Mouse (Mus musculus) heart, embryonic 11.5 days (tissue): ENCODE results near the gene Cmtr1. TPM values are rescaled to one million over a fixed set of nuclear protein-coding genes. Genes with fewer than 3 reads are reported as not detected.

Experiments used
- ATAC-seq: fragments of 200-750 bp; cut with Nextera tagmentation; replicated peaks from 2 replicates; pipeline ENCODE4 v1.8.0; 2017; ENCODE audit warnings: moderate library complexity; ENCODE audit not compliant: insufficient number of reproducible peaks, low FRiP score, low TSS enrichment
- H3K27ac ChIP-seq: fragments of 300-500 bp; sonication (generic); 2 replicates; pipeline ENCODE4 v1.5.1; 2014; ENCODE audit warnings: mild to moderate bottlenecking, low read depth, low read length
- H3K27me3 ChIP-seq: fragments of 300-500 bp; sonication (generic); 2 replicates; pipeline ENCODE4 v1.6.1; 2014; ENCODE audit warnings: mild to moderate bottlenecking, low read length, mixed read lengths; ENCODE audit not compliant: control insufficient read depth, insufficient read depth
- H3K36me3 ChIP-seq: fragments of 300-500 bp; sonication (generic); 2 replicates; pipeline ENCODE4 v1.6.1; 2014; ENCODE audit warnings: mild to moderate bottlenecking, low read length, moderate library complexity, mixed read lengths; ENCODE audit not compliant: control insufficient read depth, insufficient read depth
- H3K4me1 ChIP-seq: fragments of 300-500 bp; sonication (generic); 2 replicates; pipeline ENCODE4 v1.6.1; 2014; ENCODE audit warnings: low read length; ENCODE audit not compliant: control insufficient read depth, insufficient read depth
- H3K4me2 ChIP-seq: fragments of 300-500 bp; sonication (generic); 2 replicates; pipeline ENCODE4 v1.6.1; 2014; ENCODE audit warnings: mild to moderate bottlenecking, moderate library complexity
- H3K4me3 ChIP-seq: fragments of 300-500 bp; sonication (generic); 2 replicates; pipeline ENCODE4 v1.5.1; 2014; ENCODE audit warnings: low read depth, low read length
- H3K9ac ChIP-seq: fragments of 300-500 bp; sonication (generic); 2 replicates; pipeline ENCODE4 v1.6.1; 2014; ENCODE audit warnings: mild to moderate bottlenecking, low read depth, low read length, moderate library complexity
- H3K9me3 ChIP-seq: fragments of 300-500 bp; sonication (generic); replicated peaks from 2 replicates; pipeline ENCODE4 v1.6.1; 2016; ENCODE audit warnings: low read length; ENCODE audit not compliant: control insufficient read depth
- WGBS: fragments of 180-500 bp; shearing (Covaris S2); extraction: QIAGEN DNeasy Blood & Tissue Kit; methylation state at CpG from one replicate; pipeline ENCODE4 v1.1.7; 2014; ENCODE audit not compliant: insufficient replicate concordance; 5-methylcytosine and 5-hydroxymethylcytosine counted together
- polyA plus RNA-seq: library from polyadenylated mRNA; unstranded; fragments of >200 nt; fragmentation: Nextera tagmentation; extraction: Ambion mirVana; gene quantifications from 2 replicates; pipeline ENCODE4 v1.2.1, GENCODE M21; 2014

The Cmtr1 gene
- polyA plus RNA-seq, 1 experiment from 2014 or later, result 99.9 TPM

DNA sequence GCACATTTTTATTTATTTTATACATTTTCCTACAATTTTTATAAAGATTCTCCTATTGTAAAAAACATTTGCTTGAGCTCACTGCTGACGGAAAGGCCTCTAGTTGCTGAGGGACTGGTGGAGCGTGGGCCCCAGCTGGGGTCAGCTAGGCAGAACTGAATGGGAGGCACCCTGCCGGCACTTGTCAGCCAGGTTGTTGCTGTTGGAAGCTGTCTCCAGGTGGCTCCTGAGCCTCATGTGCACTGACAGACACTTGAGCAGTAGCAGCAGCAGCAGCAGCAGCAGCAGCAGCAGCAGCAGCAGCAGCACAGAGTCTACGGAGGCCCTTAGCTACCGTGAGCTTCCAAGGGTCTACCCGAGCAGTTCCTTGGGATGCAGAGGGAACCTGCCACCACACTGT lies 27.0 kb downstream of the Cmtr1 start:
- peak overlapping the region; percentile 85 for H3K27ac ChIP-seq
- H3K9ac ChIP-seq, result peak overlapping the region; percentile 12; the same call in 1 of the 2 replicates
- H3K4me2 ChIP-seq, result peak overlapping the region; percentile 24; the same call in 1 of the 2 replicates
- 52% methylated on average over 6 of the region's 6 CpGs for whole genome bisulfite sequencing
- no peak overlapping the region for H3K4me3 ChIP-seq
- H3K9me3 ChIP-seq, result no peaks in the 10 kb centered on the region
- peaks cover 19% of the 10 kb centered on the region for H3K4me1 ChIP-seq
- no peaks in the 10 kb centered on the region for H3K27me3 ChIP-seq
- no peak for ATAC-seq
- peaks cover 33% of the 10 kb centered on the region for H3K36me3 ChIP-seq

DNA sequence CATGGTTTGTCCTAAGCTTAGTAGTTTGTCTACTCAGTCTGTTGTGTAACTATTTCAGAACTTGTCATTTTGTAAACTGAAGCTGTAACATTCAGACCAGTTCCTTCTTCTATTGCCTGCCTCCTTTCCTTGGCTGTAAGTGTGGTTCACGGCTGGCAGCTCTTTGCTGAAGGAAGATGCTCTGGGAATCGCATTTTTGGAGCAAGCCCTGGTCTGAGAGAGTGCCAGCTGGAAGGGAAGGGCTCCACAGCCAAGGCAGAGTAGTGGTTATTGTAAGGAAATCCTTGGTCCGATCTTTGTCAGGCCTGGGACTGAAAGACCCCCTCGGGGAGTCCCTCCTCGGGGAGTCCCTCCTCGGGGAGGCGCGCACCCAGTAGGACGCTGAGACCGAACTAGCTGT lies 28.2 kb downstream of the Cmtr1 start:
- Histone ChIP-seq H3K4me3 (no peak overlapping the region), H3K27me3 (no peaks in the 10 kb centered on the region), H3K4me1 (peaks cover 19% of the 10 kb centered on the region), H3K9me3 (no peaks in the 10 kb centered on the region), H3K27ac (peak overlapping the region; percentile 46; the same call in 1 of the 2 replicates), H3K9ac (0 out of 2 replicates have a peak overlapping the region, but pooled peaks have one; percentile 18), H3K36me3 (peaks cover 33% of the 10 kb centered on the region), H3K4me2 (no peak overlapping the region)
- WGBS, result 93% methylated on average over 10 of the region's 10 CpGs
- no peak for ATAC-seq

DNA sequence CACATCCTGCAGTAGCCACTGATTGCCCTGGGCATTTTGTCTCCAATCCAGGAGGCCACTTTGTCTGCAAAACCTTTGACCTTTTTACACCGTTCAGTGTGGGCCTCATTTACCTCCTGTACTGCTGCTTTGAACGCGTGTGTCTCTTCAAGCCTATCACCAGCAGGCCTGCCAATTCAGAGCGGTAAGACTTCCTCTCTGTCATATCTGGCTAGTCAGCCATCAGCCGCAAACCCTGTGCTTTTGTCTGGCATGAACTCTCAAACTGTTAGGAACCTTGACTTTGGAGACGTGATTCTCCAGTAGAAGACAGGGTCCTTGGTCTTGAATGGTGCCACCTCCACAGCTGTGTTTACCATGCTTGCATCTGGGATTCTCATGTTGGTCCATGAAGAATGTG lies 29.9 kb downstream of the Cmtr1 start:
- Histone ChIP-seq H3K27me3 (no peaks in the 10 kb centered on the region), H3K36me3 (peaks cover 46% of the 10 kb centered on the region), H3K27ac (no peak overlapping the region), H3K4me3 (no peak overlapping the region), H3K4me1 (peaks cover 17% of the 10 kb centered on the region), H3K4me2 (no peak overlapping the region), H3K9ac (no peak overlapping the region), H3K9me3 (no peaks in the 10 kb centered on the region)
- WGBS, result 69% methylated on average over 6 of the region's 6 CpGs
- no peak for ATAC-seq

DNA sequence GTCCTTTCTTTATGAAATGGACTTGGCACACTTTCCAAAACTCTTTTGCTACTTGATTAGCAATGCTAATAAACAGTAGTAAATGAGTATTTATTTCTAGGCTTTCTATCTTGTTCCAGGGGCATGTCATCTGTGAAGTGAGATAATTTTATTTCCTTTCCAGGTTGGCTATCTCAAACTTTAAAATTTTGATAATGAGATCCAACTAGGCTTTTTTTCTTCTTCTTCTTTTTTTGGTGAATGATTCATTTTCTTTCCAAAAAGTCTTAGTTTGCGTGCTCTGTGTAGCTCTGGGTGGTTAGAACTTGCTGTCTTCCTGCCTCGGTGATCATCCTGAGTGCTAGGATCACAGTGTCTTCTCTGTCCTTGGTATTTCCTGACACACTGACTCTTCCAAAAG lies 32.4 kb downstream of the Cmtr1 start:
- H3K4me1 ChIP-seq, result peaks cover under 1% of the 10 kb centered on the region
- no peaks in the 10 kb centered on the region for H3K27me3 ChIP-seq
- ATAC-seq, result no peak
- H3K4me2 ChIP-seq, result no peak overlapping the region
- H3K36me3 ChIP-seq, result peaks cover 45% of the 10 kb centered on the region
- 71% methylated on average over 2 of the region's 2 CpGs for WGBS
- H3K9me3 ChIP-seq, result no peaks in the 10 kb centered on the region
- H3K9ac ChIP-seq, result no peak overlapping the region
- H3K4me3 ChIP-seq, result no peak overlapping the region
- H3K27ac ChIP-seq, result no peak overlapping the region

DNA sequence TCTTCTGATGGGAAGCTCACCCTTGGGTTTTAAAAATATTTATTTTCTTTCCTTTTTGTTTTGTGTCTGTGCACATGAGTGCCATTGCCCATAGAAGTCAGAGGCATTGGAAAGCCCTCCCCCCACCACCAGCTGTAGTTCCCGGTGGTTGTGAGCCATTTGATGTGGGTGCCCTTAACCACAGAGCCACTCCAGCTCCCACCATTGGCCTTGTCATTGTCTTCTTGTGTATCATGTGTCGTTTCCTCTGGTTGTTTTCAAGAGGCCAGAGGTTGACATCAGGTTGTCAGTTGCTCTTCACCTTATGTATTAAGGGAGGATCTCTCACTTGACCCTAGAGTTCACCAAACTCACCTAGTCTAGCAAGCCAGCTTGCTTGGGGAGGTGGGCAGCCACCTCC lies 33.2 kb downstream of the Cmtr1 start:
- Histone ChIP-seq H3K4me2 (no peak overlapping the region), H3K27me3 (no peaks in the 10 kb centered on the region), H3K4me3 (no peak overlapping the region), H3K9me3 (no peaks in the 10 kb centered on the region), H3K4me1 (no peaks in the 10 kb centered on the region; the same call in 1 of the 2 replicates), H3K27ac (no peak overlapping the region), H3K9ac (no peak overlapping the region), H3K36me3 (peaks cover 48% of the 10 kb centered on the region)
- WGBS, result 68% methylated on average over 2 of the region's 2 CpGs
- ATAC-seq, result no peak

DNA sequence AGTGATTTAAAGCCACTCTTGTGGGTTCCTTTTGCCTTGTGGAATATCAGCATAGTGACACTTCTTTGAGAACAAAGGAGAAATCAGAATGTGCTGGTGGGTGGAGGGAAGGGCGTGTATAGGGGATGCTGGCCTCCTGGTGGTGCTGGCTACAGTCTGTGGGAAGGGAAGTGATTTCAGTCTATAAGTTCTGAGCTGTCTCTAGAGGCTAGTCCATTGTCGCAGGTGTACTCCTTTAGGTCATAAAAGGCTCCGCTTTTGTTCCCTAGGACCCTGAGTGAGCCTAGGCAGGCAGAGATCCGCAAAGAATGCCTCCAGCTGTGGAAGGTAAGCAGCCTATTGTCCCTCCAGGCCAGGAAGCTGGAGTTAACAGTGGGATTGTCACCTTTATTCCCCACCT lies 34.1 kb downstream of the Cmtr1 start:
- H3K9me3 ChIP-seq, result no peaks in the 10 kb centered on the region
- WGBS, result 84% methylated on average over 4 of the region's 4 CpGs
- H3K9ac ChIP-seq, result no peak overlapping the region
- peaks cover 51% of the 10 kb centered on the region for H3K36me3 ChIP-seq
- H3K4me3 ChIP-seq, result no peak overlapping the region
- H3K27ac ChIP-seq, result no peak overlapping the region
- H3K27me3 ChIP-seq, result no peaks in the 10 kb centered on the region
- no peak overlapping the region for H3K4me2 ChIP-seq
- no peak for ATAC-seq
- no peaks in the 10 kb centered on the region for H3K4me1 ChIP-seq

DNA sequence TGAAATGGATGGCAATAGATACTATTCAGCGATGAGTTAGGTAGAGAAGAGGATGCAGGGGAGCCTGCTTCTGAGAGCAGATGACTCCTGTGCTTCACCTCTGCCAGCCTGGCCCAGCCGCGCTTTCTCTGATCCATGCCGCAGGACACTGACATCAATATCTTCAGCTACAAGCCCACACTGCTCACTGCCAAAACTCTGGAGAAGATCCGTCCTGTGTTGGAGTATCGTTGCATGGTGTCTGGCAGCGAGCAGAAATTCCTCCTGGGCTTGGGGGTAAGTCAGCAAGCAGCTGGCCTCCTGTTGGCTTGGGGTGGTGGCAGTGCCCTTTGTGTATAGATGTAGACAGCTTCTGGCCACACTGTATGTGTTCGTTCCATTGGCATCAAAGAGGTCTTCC lies 36.5 kb downstream of the Cmtr1 start:
- WGBS, result 96% methylated on average over 8 of the region's 8 CpGs
- no peaks in the 10 kb centered on the region for H3K27me3 ChIP-seq
- H3K27ac ChIP-seq, result no peak overlapping the region
- H3K36me3 ChIP-seq, result peaks cover 48% of the 10 kb centered on the region
- ATAC-seq, result no peak
- no peaks in the 10 kb centered on the region for H3K9me3 ChIP-seq
- H3K9ac ChIP-seq, result no peak overlapping the region
- no peaks in the 10 kb centered on the region for H3K4me1 ChIP-seq
- H3K4me3 ChIP-seq, result no peak overlapping the region
- no peak overlapping the region for H3K4me2 ChIP-seq

DNA sequence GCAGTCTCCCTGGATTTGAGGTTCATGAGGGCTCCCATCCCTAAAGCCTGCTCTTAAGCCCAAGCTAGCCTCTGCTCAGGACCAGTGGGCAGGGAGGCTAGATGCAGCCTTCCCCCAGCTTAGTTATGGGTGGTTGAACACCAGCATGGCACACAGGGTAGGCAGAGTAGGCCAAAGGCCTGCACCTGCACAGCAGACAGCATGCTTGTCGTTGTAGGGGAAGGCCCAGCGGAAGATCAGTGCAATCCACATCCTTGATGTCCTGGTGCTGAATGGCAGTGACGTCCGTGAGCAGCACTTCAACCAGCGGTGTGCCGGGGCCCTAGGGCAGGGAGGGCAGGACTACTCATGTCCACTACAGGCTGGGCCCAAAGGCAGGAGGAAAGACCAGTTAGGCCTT lies 38.0 kb downstream of the Cmtr1 start:
- Histone ChIP-seq H3K4me2 (no peak overlapping the region), H3K4me3 (no peak overlapping the region), H3K36me3 (peaks cover 58% of the 10 kb centered on the region), H3K9me3 (no peaks in the 10 kb centered on the region), H3K9ac (no peak overlapping the region), H3K4me1 (no peaks in the 10 kb centered on the region), H3K27ac (no peak overlapping the region), H3K27me3 (no peaks in the 10 kb centered on the region)
- ATAC-seq, result no peak
- 85% methylated on average over 6 of the region's 6 CpGs for WGBS

DNA sequence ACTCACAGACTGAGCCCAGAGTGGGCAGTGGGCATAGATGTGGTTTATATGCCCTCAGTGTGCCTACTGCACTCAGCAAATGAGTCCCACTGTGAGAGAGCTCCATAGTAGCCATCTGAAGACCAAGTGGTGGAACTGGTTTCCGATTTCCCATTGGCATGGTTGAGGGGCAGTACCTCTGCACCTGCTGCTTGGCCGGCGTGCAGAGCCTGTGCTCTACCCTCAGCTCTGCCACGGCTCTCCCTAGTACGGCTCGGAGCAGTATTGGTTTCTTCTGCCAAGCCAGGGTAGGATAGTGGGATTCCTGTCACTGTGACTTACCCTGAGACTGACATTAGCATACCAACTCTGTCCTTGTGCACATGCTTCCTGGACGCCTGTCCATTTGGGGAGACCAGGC lies 40.2 kb downstream of the Cmtr1 start:
- Histone ChIP-seq H3K9ac (no peak overlapping the region), H3K4me3 (no peak overlapping the region), H3K27me3 (no peaks in the 10 kb centered on the region), H3K27ac (no peak overlapping the region), H3K36me3 (peaks cover 49% of the 10 kb centered on the region), H3K4me2 (no peak overlapping the region), H3K9me3 (no peaks in the 10 kb centered on the region), H3K4me1 (peaks cover 1% of the 10 kb centered on the region; the same call in 1 of the 2 replicates)
- 93% methylated on average over 7 of the region's 7 CpGs for whole genome bisulfite sequencing
- ATAC-seq, result no peak
